Mouse (Mus musculus) testis, adult 2 months (tissue): ENCODE measurements around the gene Prkg2. TPM values are rescaled to one million over a fixed set of nuclear protein-coding genes. Genes with fewer than 3 reads are reported as not detected.

Experiments used
- H3K27ac ChIP-seq: fragments of 200-500 bp; 2 replicates; pipeline ENCODE4 v1.5.1; 2012; ENCODE audit warnings: low read depth, low read length; ENCODE audit not compliant: control insufficient read depth, insufficient read depth
- H3K27me3 ChIP-seq: fragments of 200-500 bp; 2 replicates; pipeline ENCODE4 v1.6.1; 2012; ENCODE audit warnings: mild to moderate bottlenecking, low read length, moderate library complexity; ENCODE audit not compliant: control insufficient read depth, insufficient read depth
- H3K36me3 ChIP-seq: fragments of 200-500 bp; 2 replicates; pipeline ENCODE4 v1.6.1; 2012; ENCODE audit warnings: mild to moderate bottlenecking, low read length; ENCODE audit not compliant: control insufficient read depth, insufficient read depth
- H3K4me1 ChIP-seq: fragments of 200-500 bp; 2 replicates; pipeline ENCODE4 v1.6.1; 2012; ENCODE audit warnings: low read length; ENCODE audit not compliant: control insufficient read depth, insufficient read depth
- H3K4me3 ChIP-seq: fragments of 200-500 bp; 2 replicates; pipeline ENCODE4 v1.5.1; 2012; ENCODE audit warnings: low read depth, mild to moderate bottlenecking, low read length, moderate library complexity, mixed read lengths; ENCODE audit not compliant: control insufficient read depth
- CTCF ChIP-seq: fragments of 200-500 bp; IDR thresholded peaks from 2 replicates; pipeline ENCODE4 v1.5.1; 2012; ENCODE audit warnings: low read depth, mild to moderate bottlenecking, inconsistent platforms, low read length, moderate library complexity; ENCODE audit not compliant: control insufficient read depth, insufficient read depth, insufficient replicate concordance
- POLR2A ChIP-seq: fragments of 200-500 bp; IDR thresholded peaks from 2 replicates; pipeline ENCODE4 v1.6.1; 2012; ENCODE audit warnings: low read depth, mild to moderate bottlenecking, inconsistent platforms, low read length, moderate library complexity; ENCODE audit not compliant: control insufficient read depth
- polyA plus RNA-seq: library from polyadenylated mRNA; depleted of rRNA; stranded (reverse); fragments of >200 nt; gene quantifications from 2 replicates; pipeline ENCODE4 v1.2.3, GENCODE M21; 2012

Prkg2 gene
- polyA plus RNA-seq, 1 experiment: not detected

DNA sequence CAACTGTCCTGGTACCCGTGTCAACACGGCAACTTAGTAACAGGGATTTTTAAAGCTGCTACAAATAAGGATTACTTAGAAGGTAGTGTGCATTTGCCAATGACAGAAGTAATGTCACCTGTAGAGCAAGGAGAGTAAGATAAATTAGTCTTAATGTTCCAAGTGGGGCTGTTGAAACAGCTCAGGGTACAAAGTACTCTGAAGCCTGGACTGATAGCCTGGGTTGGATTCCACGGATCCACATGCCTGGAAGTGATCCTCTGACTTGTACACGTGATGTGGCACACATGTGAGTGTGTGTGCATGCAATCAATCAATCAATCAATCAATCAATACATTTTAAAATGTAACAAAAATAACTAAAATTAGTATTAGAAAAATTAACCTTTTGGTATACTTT lies 45.6 kb downstream of the Prkg2 start:
- Histone ChIP-seq H3K27me3 (no peaks in the 10 kb centered on the region), H3K4me1 (no peaks in the 10 kb centered on the region), H3K36me3 (no peaks in the 10 kb centered on the region), H3K27ac (no peak overlapping the region), H3K4me3 (no peak overlapping the region)
- TF ChIP-seq POLR2A: no peak
- no peak for TF ChIP-seq CTCF

GRCm38 (mm10) chr5:98987634-98988033 lies 49.5 kb downstream of the Prkg2 start:
- H3K4me1 ChIP-seq: no peaks in the 10 kb centered on the region
- no peaks in the 10 kb centered on the region for H3K27me3 ChIP-seq
- no peaks in the 10 kb centered on the region for H3K36me3 ChIP-seq
- H3K27ac ChIP-seq: no peak overlapping the region
- H3K4me3 ChIP-seq: no peak overlapping the region
- TF ChIP-seq POLR2A (no peak), CTCF (no peak)

DNA sequence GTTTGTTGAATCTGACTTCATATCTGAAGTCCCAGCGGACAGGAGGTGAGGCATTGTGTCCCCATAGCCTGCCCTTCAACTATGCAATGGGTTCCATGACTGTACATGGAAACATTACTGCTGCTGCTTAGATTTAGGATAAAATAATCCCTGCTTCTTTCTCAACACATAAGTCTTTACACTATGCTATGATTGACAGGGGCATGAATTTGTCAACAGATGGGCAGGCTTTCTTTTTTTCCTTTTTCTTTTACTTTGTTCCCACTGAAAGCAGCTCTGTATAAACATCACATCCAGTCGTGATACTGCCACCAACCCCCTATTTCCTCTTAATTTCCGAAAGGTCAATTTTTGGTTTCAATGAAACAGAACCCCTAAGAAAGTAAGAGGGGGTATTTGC lies 50.0 kb downstream of the Prkg2 start:
- Histone ChIP-seq H3K4me1 (no peaks in the 10 kb centered on the region), H3K27ac (no peak overlapping the region), H3K27me3 (no peaks in the 10 kb centered on the region), H3K36me3 (no peaks in the 10 kb centered on the region), H3K4me3 (no peak overlapping the region)
- TF ChIP-seq CTCF (no peak), POLR2A (no peak)

GRCm38 (mm10) chr5:98986459-98986858 lies 50.7 kb downstream of the Prkg2 start:
- Histone ChIP-seq H3K27ac (no peak overlapping the region), H3K4me1 (no peaks in the 10 kb centered on the region), H3K4me3 (no peak overlapping the region), H3K36me3 (no peaks in the 10 kb centered on the region), H3K27me3 (no peaks in the 10 kb centered on the region)
- TF ChIP-seq POLR2A: no peak
- no peak for TF ChIP-seq CTCF

DNA sequence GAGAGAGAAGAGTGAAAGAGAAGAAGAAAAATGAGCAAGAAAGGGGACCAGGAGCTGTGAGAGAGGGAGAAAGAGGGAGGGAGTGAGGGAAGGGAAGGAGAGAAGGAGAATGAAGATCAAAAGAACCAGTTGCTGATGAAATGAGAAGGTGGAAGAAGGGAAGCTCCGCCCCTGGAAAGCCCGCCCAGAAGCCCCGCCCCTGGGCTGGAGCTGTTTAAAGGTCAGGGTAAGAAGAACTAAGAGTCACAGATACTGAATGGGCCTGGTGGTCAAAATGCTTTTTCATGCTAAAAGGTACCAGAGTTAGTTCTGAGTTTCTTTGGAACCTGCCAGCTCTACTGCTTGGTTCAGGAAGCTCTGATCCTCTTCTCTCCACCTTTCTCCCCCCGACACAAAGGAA lies 51.1 kb downstream of the Prkg2 start:
- Histone ChIP-seq H3K27me3 (no peaks in the 10 kb centered on the region), H3K4me3 (no peak overlapping the region), H3K4me1 (no peaks in the 10 kb centered on the region), H3K27ac (no peak overlapping the region), H3K36me3 (no peaks in the 10 kb centered on the region)
- TF ChIP-seq CTCF (no peak), POLR2A (no peak)

GRCm38 (mm10) chr5:98985077-98985476 lies 52.1 kb downstream of the Prkg2 start:
- H3K27ac ChIP-seq: no peak overlapping the region
- TF ChIP-seq CTCF (no peak), POLR2A (no peak)
- no peak overlapping the region for H3K4me3 ChIP-seq
- no peaks in the 10 kb centered on the region for H3K4me1 ChIP-seq
- H3K27me3 ChIP-seq: no peaks in the 10 kb centered on the region
- H3K36me3 ChIP-seq: no peaks in the 10 kb centered on the region

DNA sequence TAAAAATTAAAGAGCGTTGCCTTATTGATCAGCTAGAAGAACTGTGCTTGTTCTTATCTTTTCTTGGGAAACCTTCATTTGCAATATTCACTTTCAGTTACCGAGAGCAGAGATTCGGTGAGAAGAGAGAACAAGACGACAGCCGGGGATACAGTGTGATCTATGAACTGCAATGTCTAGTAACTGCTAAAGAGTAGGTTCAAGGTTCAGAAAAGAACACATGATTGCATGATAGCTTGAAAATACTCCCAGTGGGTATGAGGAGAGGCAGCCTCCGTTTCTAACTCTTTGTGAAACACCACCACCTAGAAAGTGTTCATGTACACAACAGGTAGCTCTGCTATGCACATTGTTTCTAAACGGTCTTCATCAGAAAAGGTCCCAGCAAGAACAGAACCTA lies 55.8 kb downstream of the Prkg2 start:
- Histone ChIP-seq H3K27me3 (no peaks in the 10 kb centered on the region), H3K27ac (no peak overlapping the region), H3K4me1 (no peaks in the 10 kb centered on the region), H3K4me3 (no peak overlapping the region), H3K36me3 (no peaks in the 10 kb centered on the region)
- no peak for TF ChIP-seq POLR2A
- no peak for TF ChIP-seq CTCF

DNA sequence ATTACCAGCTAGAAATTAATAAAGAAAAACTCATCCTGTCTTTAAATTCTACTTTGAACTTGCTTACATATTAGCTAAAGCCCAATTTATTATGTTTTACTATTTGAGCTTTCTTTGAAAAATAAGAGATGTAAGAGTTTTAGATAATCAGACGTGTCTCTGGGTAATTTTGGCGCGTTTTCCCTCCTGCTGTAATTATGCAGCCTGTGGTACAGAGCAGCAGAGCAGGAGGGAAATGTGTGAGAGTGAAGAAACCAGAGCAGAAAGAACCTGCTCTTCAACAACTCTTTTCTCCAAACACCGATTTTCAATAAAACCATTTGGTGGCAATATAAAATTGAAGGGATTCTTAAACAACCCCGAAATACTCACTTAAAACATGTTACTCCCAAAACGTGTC lies 58.8 kb downstream of the Prkg2 start:
- TF ChIP-seq POLR2A (no peak), CTCF (no peak)
- Histone ChIP-seq H3K4me3 (no peak overlapping the region), H3K36me3 (no peaks in the 10 kb centered on the region), H3K27me3 (no peaks in the 10 kb centered on the region), H3K4me1 (no peaks in the 10 kb centered on the region), H3K27ac (no peak overlapping the region)
